Mouse (Mus musculus): Measurements from ENCODE around the gene Gm11127. TPM values are rescaled to one million over a fixed set of nuclear protein-coding genes. Genes with fewer than 3 reads are reported as not detected.
"Not testable (repeated sequence)": the region's sequence is repeated elsewhere in the genome, so short reads cannot be mapped to it uniquely, and the experiment has no call there.

Gm11127 gene
- total and polyA plus RNA-seq, 3 experiments = 1.5 to 6.4 TPM; not detected in 1

GRCm38 (mm10) chr17:36042610-36043169, 15.5 kb downstream of the Gm11127 start, which contains the start of the genes H2-T22 and Gm6034:
TSS of gene H2-T22 (minus strand) at chr17:36042747.
TSS of gene Gm6034 (plus strand) at chr17:36042961.
- not testable (repeated sequence) for H3K79me2 ChIP-seq (ENCODE audit: control insufficient read depth, insufficient read depth, low read length, poor library complexity); H3K36me3 ChIP-seq (ENCODE audit: control insufficient read depth in 1 of 2, insufficient read depth in 2 of 2, low read length in 2 of 2); H3K9me3 ChIP-seq (replicated peaks; ENCODE audit: insufficient read depth, low read length); H3K27me3 ChIP-seq (ENCODE audit: control insufficient read depth in 1 of 2, insufficient read depth in 2 of 2, low read length in 2 of 2)
- peak; percentile 43 to 72; a peak in 3 of 4 replicates for TF ChIP-seq POLR2A (IDR thresholded peaks at IDR 0.05; ENCODE audit: control insufficient read depth in 1 of 2, insufficient read depth in 1 of 2, low read depth in 1 of 2, low read length in 2 of 2, poor library complexity in 1 of 2)
- TF ChIP-seq ETS1 (IDR thresholded peaks at IDR 0.05; ENCODE audit: low read depth, low read length) = peak; percentile 85
- peak; percentile 87 for TF ChIP-seq SIN3A (IDR thresholded peaks at IDR 0.05; ENCODE audit: low read length)
- peak; percentile 92 for TF ChIP-seq CHD2 (IDR thresholded peaks at IDR 0.05; ENCODE audit: low read length)
- peak; percentile 67; the same call in 1 of the 2 replicates for TF ChIP-seq MAFK (IDR thresholded peaks at IDR 0.05; ENCODE audit: borderline replicate concordance, low read depth, low read length)
- 0 out of 2 replicates have a peak, but pooled peaks have one; percentile 33 for TF ChIP-seq NELFE (IDR thresholded peaks at IDR 0.05; ENCODE audit: low read depth, low read length)
- TF ChIP-seq TBP (IDR thresholded peaks at IDR 0.05; ENCODE audit: low read depth, low read length) = 0 out of 2 replicates have a peak, but pooled peaks have one; percentile 61
- TF ChIP-seq MXI1 (IDR thresholded peaks at IDR 0.05; ENCODE audit: low read depth, low read length) = peak; percentile 37; the same call in 1 of the 2 replicates
- peak; percentile 67 for TF ChIP-seq HCFC1 (IDR thresholded peaks at IDR 0.05; ENCODE audit: low read depth, low read length)
- TF ChIP-seq ELF1 (IDR thresholded peaks at IDR 0.05; ENCODE audit: low read depth, low read length) = peak; percentile 59; the same call in 1 of the 2 replicates
- Histone ChIP-seq H3K27ac (ENCODE audit: control insufficient read depth, low read depth, low read length) (0 out of 2 replicates have a peak within 1 kb of the TSS, but pooled peaks have one; percentile 7), H3K9ac (ENCODE audit: control insufficient read depth, low read depth, low read length, poor library complexity, severe bottlenecking) (peak within 1 kb of the TSS; percentile 74), H3K4me3 (ENCODE audit: control insufficient read depth in 1 of 2, insufficient read depth in 1 of 2, low read depth in 2 of 2, low read length in 2 of 2) (peak within 1 kb of the TSS; percentile 77 to 91), H3K4me1 (ENCODE audit: control insufficient read depth in 1 of 2, insufficient read depth in 2 of 2, low read length in 2 of 2) (peaks cover 0 to 11% of the 10 kb centered on the region in 2 experiments; a peak in 2 of 4 replicates)
- DNase-seq (ENCODE audit: low read depth, low spot score) = peak; percentile 98

GRCm38 (mm10) chr17:36042055-36042454, 16.1 kb downstream of the Gm11127 start:
- H3K4me3 ChIP-seq (ENCODE audit: control insufficient read depth in 1 of 2, insufficient read depth in 1 of 2, low read depth in 2 of 2, low read length in 2 of 2) = peak overlapping the region; percentile 50 to 57
- not testable (repeated sequence) for H3K79me2 ChIP-seq (ENCODE audit: control insufficient read depth, insufficient read depth, low read length, poor library complexity); H3K9me3 ChIP-seq (replicated peaks; ENCODE audit: insufficient read depth, low read length); H3K27me3 ChIP-seq (ENCODE audit: control insufficient read depth in 1 of 2, insufficient read depth in 2 of 2, low read length in 2 of 2); H3K36me3 ChIP-seq (ENCODE audit: control insufficient read depth in 1 of 2, insufficient read depth in 2 of 2, low read length in 2 of 2)
- peak; percentile 36 for DNase-seq (ENCODE audit: low read depth, low spot score)
- H3K9ac ChIP-seq (ENCODE audit: control insufficient read depth, low read depth, low read length, poor library complexity, severe bottlenecking) = peak overlapping the region; percentile 48
- H3K27ac ChIP-seq (ENCODE audit: control insufficient read depth, low read depth, low read length) = 0 out of 2 replicates have a peak overlapping the region, but pooled peaks have one; percentile 7
- peaks cover 0 to 11% of the 10 kb centered on the region in 2 experiments; a peak in 2 of 4 replicates for H3K4me1 ChIP-seq (ENCODE audit: control insufficient read depth in 1 of 2, insufficient read depth in 2 of 2, low read length in 2 of 2)

GRCm38 (mm10) chr17:36040604-36041003, 17.6 kb downstream of the Gm11127 start:
- not testable (repeated sequence) for H3K9me3 ChIP-seq (replicated peaks; ENCODE audit: insufficient read depth, low read length); H3K4me3 ChIP-seq (ENCODE audit: control insufficient read depth in 1 of 2, insufficient read depth in 1 of 2, low read depth in 2 of 2, low read length in 2 of 2); H3K27ac ChIP-seq (ENCODE audit: control insufficient read depth, low read depth, low read length); DNase-seq (ENCODE audit: low read depth, low spot score); H3K9ac ChIP-seq (ENCODE audit: control insufficient read depth, low read depth, low read length, poor library complexity, severe bottlenecking); H3K79me2 ChIP-seq (ENCODE audit: control insufficient read depth, insufficient read depth, low read length, poor library complexity); H3K27me3 ChIP-seq (ENCODE audit: control insufficient read depth in 1 of 2, insufficient read depth in 2 of 2, low read length in 2 of 2); H3K36me3 ChIP-seq (ENCODE audit: control insufficient read depth in 1 of 2, insufficient read depth in 2 of 2, low read length in 2 of 2)
- H3K4me1 ChIP-seq (ENCODE audit: control insufficient read depth in 1 of 2, insufficient read depth in 2 of 2, low read length in 2 of 2) = peaks cover 0 to 11% of the 10 kb centered on the region in 2 experiments; a peak in 2 of 4 replicates
